Mouse (Mus musculus) lung, embryonic 16.5 days (tissue): ENCODE measurements around the gene Il17ra. TPM values are rescaled to one million over a fixed set of nuclear protein-coding genes. Genes with fewer than 3 reads are reported as not detected.

Experiments
- ATAC-seq: fragments of 200-750 bp; cut with Nextera tagmentation; 2 replicates; pipeline ENCODE4 v1.8.0; 2017; ENCODE audit warnings: low read depth, mild to moderate bottlenecking, moderate library complexity
- H3K27ac ChIP-seq: fragments of 300-500 bp; sonication (generic); 2 replicates; pipeline ENCODE4 v1.5.1; 2014; ENCODE audit warnings: mild to moderate bottlenecking, control low read depth, low read length
- H3K27me3 ChIP-seq: fragments of 300-500 bp; sonication (generic); 2 replicates; pipeline ENCODE4 v1.6.1; 2014; ENCODE audit warnings: low read depth, low read length, mixed read lengths; ENCODE audit not compliant: control insufficient read depth, insufficient read depth
- H3K36me3 ChIP-seq: fragments of 300-500 bp; sonication (generic); 2 replicates; pipeline ENCODE4 v1.6.1; 2014; ENCODE audit warnings: low read length; ENCODE audit not compliant: control insufficient read depth, insufficient read depth
- H3K4me1 ChIP-seq: fragments of 300-500 bp; sonication (generic); replicated peaks from 2 replicates; pipeline ENCODE4 v1.6.1; 2014; ENCODE audit warnings: low read length, mixed read lengths; ENCODE audit not compliant: control insufficient read depth, insufficient read depth
- H3K4me2 ChIP-seq: fragments of 300-500 bp; sonication (generic); 2 replicates; pipeline ENCODE4 v1.6.1; 2014; ENCODE audit warnings: low read depth, low read length, control low read depth
- H3K4me3 ChIP-seq: fragments of 300-500 bp; sonication (generic); 2 replicates; pipeline ENCODE4 v1.5.1; 2014; ENCODE audit warnings: mild to moderate bottlenecking, low read length, control low read depth
- H3K9ac ChIP-seq: fragments of 300-500 bp; sonication (generic); 2 replicates; pipeline ENCODE4 v1.6.1; 2014; ENCODE audit warnings: low read length, control low read depth
- H3K9me3 ChIP-seq: fragments of 300-500 bp; sonication (generic); 2 replicates; pipeline ENCODE4 v1.6.1; 2016; ENCODE audit warnings: low read length; ENCODE audit not compliant: control insufficient read depth
- WGBS: fragments of 180-500 bp; shearing (Covaris S2); extraction: QIAGEN DNeasy Blood & Tissue Kit; methylation state at CpG from one replicate; pipeline ENCODE4 v1.1.7; 2014; 5-methylcytosine and 5-hydroxymethylcytosine counted together
- polyA plus RNA-seq: library from polyadenylated mRNA; unstranded; fragments of >200 nt; fragmentation: Nextera tagmentation; extraction: Ambion mirVana; gene quantifications from 2 replicates; pipeline ENCODE4 v1.2.1, GENCODE M21; 2015

Gene Il17ra
- polyA plus RNA-seq, 1 experiment from 2014 or later, result 8.9 TPM

DNA sequence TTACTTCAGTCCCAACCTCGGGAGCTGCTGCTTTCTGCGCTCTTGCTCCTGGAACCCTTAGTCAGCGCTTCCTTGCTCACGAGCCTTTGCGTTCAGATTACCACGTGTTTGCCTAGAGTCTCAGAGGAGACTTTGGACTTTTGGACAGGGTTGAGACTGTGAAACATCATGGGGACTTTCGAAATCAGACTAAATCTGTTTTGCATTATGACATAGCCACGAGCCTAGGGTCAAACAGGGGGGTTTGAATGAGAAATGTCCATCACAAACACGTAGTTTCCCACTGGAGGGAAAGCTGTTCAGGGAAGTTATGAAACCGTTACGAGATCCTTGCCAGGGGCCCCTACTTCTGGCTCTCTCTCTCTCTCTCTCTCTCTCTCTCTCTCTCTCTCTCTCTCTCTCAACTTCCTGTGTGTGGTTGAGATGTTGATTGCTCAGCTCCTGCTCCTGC lies 8.4 kb upstream of the Il17ra start:
- 36% methylated on average over 11 of the region's 11 CpGs for WGBS
- no peaks in the 10 kb centered on the region for H3K27me3 ChIP-seq

DNA sequence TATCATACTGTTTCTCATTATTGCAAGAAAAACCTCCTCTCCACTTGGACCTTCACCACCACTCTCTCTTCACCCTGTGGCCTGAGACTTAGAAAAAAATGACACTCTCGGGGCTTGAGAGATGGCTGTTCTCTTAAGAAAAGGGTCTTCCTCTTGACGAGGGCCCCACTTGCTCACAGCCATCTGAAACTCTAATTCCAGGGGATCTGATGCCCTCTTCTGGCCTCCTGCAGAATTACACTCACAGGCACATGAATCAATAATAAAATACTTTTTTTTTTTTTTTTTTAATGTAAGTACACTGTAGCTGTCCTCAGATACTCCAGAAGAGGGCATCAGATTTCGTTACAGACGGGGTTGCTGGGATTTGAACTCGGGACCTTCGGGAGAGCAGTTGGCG lies 6.0 kb upstream of the Il17ra start:
- H3K27me3 ChIP-seq, result peaks cover 8% of the 10 kb centered on the region; the same call in 1 of the 2 replicates
- no peaks in the 10 kb centered on the region for H3K36me3 ChIP-seq
- H3K4me3 ChIP-seq, result no peak overlapping the region
- H3K9ac ChIP-seq, result no peak overlapping the region
- H3K27ac ChIP-seq, result no peak overlapping the region
- H3K4me2 ChIP-seq, result no peak overlapping the region
- no peak for ATAC-seq
- WGBS, result 64% methylated on average over 7 of the region's 7 CpGs
- H3K4me1 ChIP-seq, result no peaks in the 10 kb centered on the region
- H3K9me3 ChIP-seq, result no peaks in the 10 kb centered on the region

More for the DNA sequence above, 8.4 kb upstream of the Il17ra start:
- no peaks in the 10 kb centered on the region for H3K4me1 ChIP-seq
- no peaks in the 10 kb centered on the region for H3K36me3 ChIP-seq
- no peak overlapping the region for H3K9ac ChIP-seq
- no peak overlapping the region for H3K4me3 ChIP-seq
- H3K4me2 ChIP-seq, result no peak overlapping the region
- no peaks in the 10 kb centered on the region for H3K9me3 ChIP-seq
- no peak overlapping the region for H3K27ac ChIP-seq
- ATAC-seq, result peak; percentile 81

DNA sequence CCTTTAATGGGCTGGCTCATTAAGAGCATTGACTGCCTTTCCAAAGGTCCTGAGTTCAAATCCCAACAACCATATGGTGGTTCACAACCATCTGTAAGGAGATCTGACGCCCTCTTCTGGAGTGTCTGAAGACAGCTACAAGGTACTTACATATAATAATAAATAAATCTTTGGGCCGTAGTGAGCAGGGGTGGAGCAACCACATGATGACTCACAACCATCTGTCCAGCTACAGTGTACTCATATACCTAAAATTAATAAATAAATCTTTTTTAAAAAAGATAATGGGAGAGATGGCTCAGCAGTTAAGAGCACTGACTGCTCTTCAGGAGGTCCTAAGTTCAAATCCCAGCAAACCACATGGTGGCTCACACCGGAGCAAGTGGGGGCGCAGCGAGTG lies 5.3 kb upstream of the Il17ra start:
- WGBS, result 81% methylated on average over 5 of the region's 5 CpGs
- H3K36me3 ChIP-seq, result no peaks in the 10 kb centered on the region
- H3K9ac ChIP-seq, result no peak overlapping the region
- H3K27me3 ChIP-seq, result peaks cover 12% of the 10 kb centered on the region; the same call in 1 of the 2 replicates
- H3K4me1 ChIP-seq, result no peaks in the 10 kb centered on the region
- H3K4me2 ChIP-seq, result no peak overlapping the region
- ATAC-seq, result no peak
- no peak overlapping the region for H3K27ac ChIP-seq
- no peak overlapping the region for H3K4me3 ChIP-seq
- H3K9me3 ChIP-seq, result no peaks in the 10 kb centered on the region

DNA sequence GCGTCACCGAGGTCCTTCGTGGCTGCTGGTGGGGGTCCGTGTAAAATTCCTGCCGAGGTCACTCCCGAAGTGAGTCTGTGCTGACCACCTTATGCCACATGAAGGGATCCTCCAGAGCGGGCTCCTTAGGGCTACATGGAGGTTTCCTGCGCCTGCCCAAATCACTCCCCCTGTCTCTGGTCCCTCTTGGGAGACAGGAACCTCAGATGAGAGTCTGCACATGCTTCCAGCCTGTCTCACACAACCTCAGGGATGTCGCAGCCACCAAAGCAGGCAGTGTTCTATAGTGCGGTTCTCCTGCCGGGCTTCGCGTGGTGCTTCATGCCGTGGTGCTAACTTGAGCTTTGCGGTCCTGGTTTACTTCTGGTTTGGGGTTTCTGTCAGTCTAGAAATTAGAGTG lies 1.8 kb upstream of the Il17ra start:
- H3K27me3 ChIP-seq, result peaks cover 17% of the 10 kb centered on the region; the same call in 1 of the 2 replicates
- H3K36me3 ChIP-seq, result no peaks in the 10 kb centered on the region
- H3K4me1 ChIP-seq, result peaks cover 10% of the 10 kb centered on the region
- no peak overlapping the region for H3K27ac ChIP-seq
- 61% methylated on average over 15 of the region's 15 CpGs for WGBS
- no peak overlapping the region for H3K4me2 ChIP-seq
- no peak overlapping the region for H3K9ac ChIP-seq
- no peak overlapping the region for H3K4me3 ChIP-seq
- ATAC-seq, result no peak
- H3K9me3 ChIP-seq, result no peaks in the 10 kb centered on the region

DNA sequence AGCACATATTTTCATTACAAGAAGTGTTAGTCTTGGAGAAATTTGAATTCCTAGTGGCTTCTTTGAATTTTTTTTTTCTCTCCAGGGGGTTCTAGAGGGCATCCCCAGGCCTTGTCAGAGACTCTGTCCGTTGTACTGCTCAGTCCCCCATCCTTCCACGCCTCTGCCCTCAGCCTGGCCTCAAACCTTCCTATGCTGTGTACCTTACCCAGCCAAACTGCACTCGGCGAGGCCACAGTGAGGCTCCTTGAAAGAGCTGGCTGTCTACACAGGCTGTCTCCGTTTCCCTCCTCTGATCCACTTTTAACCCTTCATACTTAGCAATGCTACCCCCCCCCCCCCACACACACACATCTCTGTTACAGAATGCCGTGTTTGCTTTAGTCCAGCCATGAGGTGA lies 796 bp upstream of the Il17ra start:
- WGBS, result 39% methylated on average over 6 of the region's 6 CpGs
- H3K27me3 ChIP-seq, result peaks cover 18% of the 10 kb centered on the region; the same call in 1 of the 2 replicates

DNA sequence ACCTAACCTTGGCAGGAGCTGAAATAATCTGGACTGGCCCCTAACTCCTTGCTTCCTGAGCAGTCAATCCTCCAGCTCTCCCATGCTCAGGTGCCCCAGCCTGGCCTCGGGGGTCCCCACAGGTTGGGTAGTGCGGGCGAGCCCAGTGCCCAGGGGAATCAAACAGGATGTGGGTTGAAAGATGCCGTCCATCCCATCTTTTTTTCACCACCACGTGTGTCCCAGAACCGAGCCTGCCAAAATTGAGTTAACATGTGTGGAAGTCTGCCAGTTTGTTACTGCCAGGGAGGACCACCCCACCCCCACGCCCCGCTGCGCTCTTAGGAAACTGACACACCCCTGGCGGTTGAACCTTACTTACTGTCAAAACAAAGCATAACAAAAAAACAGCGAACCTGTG lies 837 bp downstream of the Il17ra start:
- Histone ChIP-seq H3K4me3 (peak overlapping the region; percentile 61), H3K36me3 (no peaks in the 10 kb centered on the region), H3K4me2 (peak overlapping the region; percentile 73), H3K4me1 (peaks cover 10% of the 10 kb centered on the region), H3K27ac (no peak overlapping the region), H3K9me3 (no peaks in the 10 kb centered on the region), H3K27me3 (peaks cover 18% of the 10 kb centered on the region; the same call in 1 of the 2 replicates), H3K9ac (no peak overlapping the region; the same call in 1 of the 2 replicates)
- WGBS, result 5% methylated on average over 11 of the region's 11 CpGs
- ATAC-seq, result peak; percentile 30; the same call in 1 of the 2 replicates

More for the DNA sequence above, 796 bp upstream of the Il17ra start:
- no peak for ATAC-seq
- Histone ChIP-seq H3K9me3 (no peaks in the 10 kb centered on the region), H3K4me2 (no peak overlapping the region; the same call in 1 of the 2 replicates), H3K27ac (no peak overlapping the region), H3K4me1 (peaks cover 10% of the 10 kb centered on the region), H3K4me3 (no peak overlapping the region), H3K9ac (no peak overlapping the region), H3K36me3 (no peaks in the 10 kb centered on the region)

DNA sequence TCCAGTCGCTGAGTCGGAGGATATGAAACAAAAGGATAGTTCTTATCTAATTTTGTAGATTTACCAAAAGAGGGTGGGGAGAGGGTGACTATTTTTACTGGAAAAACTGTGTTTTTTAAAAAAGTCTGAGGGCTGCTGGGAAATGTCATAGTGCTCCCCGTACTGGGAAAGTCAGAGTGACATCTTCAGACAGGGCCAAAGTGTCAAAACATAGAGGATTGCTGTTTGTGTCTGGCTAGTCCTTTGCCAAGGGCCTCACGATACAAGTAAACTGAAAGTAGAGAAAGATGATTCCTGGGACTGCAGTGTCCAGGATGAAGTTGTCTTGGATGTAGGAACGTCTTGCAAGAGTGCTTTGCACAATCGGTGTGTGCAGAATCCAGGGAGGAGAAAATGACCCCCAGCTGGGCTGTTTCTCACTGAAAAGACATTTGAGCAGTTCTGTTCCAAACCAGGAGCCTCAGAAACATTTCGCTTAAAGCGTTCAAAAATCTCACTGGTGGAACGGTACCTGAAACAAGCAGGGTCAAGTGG lies 1.4 kb downstream of the Il17ra start:
- H3K4me1 ChIP-seq, result peaks cover 10% of the 10 kb centered on the region
- H3K4me2 ChIP-seq, result peak overlapping the region; percentile 73
- peaks cover 18% of the 10 kb centered on the region; the same call in 1 of the 2 replicates for H3K27me3 ChIP-seq
- H3K36me3 ChIP-seq, result no peaks in the 10 kb centered on the region
- 44% methylated on average over 9 of the region's 9 CpGs for WGBS
- no peaks in the 10 kb centered on the region for H3K9me3 ChIP-seq
- peak overlapping the region; percentile 61 for H3K4me3 ChIP-seq
- no peak overlapping the region for H3K9ac ChIP-seq
- no peak for ATAC-seq
- H3K27ac ChIP-seq, result no peak overlapping the region

DNA sequence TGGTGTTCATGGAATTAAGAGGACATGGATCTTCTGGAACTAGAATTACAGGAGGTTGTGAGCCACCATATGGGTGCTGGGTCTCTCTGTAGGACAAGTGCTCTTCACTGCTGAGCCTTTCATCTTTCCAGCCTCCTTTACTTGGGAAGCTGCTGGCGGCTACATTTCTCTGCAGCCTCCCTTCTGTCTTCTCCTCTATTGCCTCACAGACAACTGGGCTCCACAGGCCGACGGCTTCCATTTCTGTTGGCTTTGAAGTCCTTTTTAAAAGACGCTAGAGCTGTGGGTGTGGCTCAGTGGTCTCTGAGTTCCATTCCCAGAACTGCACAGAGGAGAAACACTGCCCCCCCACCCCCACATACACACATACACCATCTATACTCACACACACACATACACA lies 2.3 kb downstream of the Il17ra start:
- WGBS, result 45% methylated on average over 4 of the region's 4 CpGs
- no peak overlapping the region for H3K4me3 ChIP-seq
- no peaks in the 10 kb centered on the region for H3K9me3 ChIP-seq
- no peak overlapping the region for H3K4me2 ChIP-seq
- no peak for ATAC-seq
- peaks cover 10% of the 10 kb centered on the region for H3K4me1 ChIP-seq
- H3K27me3 ChIP-seq, result peaks cover 18% of the 10 kb centered on the region; the same call in 1 of the 2 replicates
- H3K27ac ChIP-seq, result no peak overlapping the region
- H3K9ac ChIP-seq, result no peak overlapping the region
- H3K36me3 ChIP-seq, result no peaks in the 10 kb centered on the region

DNA sequence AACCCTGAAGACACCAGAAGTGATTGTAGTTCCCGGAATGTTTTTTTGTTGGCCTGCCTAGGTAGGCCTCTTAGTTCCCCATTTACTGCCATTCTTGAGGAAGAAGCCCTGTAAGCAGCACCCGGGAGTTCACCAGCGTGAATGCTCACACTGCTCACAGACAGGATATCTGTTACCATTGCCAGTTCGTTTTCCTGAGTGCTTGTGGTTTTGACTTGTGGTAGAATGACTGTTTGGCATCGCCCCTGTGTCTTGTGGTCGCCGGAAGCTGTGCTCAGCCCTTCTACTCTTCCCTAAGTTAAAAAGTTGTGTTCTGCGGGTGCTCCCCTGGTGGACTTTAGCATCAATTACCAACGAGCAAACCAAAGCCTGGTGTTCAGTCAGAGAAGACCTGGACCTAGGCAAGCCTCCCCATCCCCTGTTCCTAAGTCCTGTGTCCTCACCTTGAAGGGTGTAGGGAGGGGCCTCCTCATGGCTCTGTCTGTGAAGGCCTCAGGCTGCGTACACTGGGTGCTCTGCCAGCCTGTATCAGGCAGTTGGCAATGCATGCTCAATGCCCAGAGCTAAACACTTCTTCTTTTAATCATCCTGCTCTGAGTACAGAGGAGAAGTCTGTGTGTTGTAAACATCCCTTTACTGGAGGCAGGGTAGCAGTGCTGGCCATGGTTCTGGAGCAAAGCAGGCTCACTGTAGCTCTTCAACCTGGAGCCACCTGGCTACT lies 3.7 kb downstream of the Il17ra start:
- Histone ChIP-seq H3K4me1 (peaks cover 10% of the 10 kb centered on the region), H3K27me3 (peaks cover 11% of the 10 kb centered on the region; the same call in 1 of the 2 replicates), H3K36me3 (no peaks in the 10 kb centered on the region), H3K4me3 (no peak overlapping the region), H3K9me3 (no peaks in the 10 kb centered on the region), H3K4me2 (no peak overlapping the region), H3K9ac (no peak overlapping the region), H3K27ac (no peak overlapping the region)
- WGBS, result 76% methylated on average over 10 of the region's 10 CpGs
- ATAC-seq, result no peak
